Mouse (Mus musculus): ENCODE results near the gene Slc7a5. TPM values are rescaled to one million over a fixed set of nuclear protein-coding genes. Genes with fewer than 3 reads are reported as not detected.

Gene Slc7a5
- polyA plus RNA-seq, 1 experiment from 2014 or later: 32.2 TPM

- no peaks in the 10 kb centered on the region for H3K36me3 ChIP-seq
- H3K27ac ChIP-seq: no peak overlapping the region
- H3K27me3 ChIP-seq: no peaks in the 10 kb centered on the region
- no peak overlapping the region for H3K9ac ChIP-seq
- H3K4me2 ChIP-seq: no peak overlapping the region
- H3K4me1 ChIP-seq (replicated peaks): peaks cover 7% of the 10 kb centered on the region; the same call in 1 of the 2 replicates
- 58% methylated on average over 12 of the region's 12 CpGs for WGBS (ENCODE audit: insufficient replicate concordance)
- ATAC-seq (ENCODE audit: low read depth) (no peak), DNase-seq (no peak)
- no peaks in the 10 kb centered on the region for H3K9me3 ChIP-seq (replicated peaks)
- no peak overlapping the region for H3K4me3 ChIP-seq (replicated peaks)
These were observed 28.1 kb upstream of the Slc7a5 start for GRCm38 (mm10) chr8:121935341-121936294.

GRCm38 (mm10) chr8:121934923-121935322 lies 27.4 kb upstream of the Slc7a5 start:
- ATAC-seq (ENCODE audit: low read depth): no peak
- no peaks in the 10 kb centered on the region for H3K27me3 ChIP-seq
- H3K27ac ChIP-seq: no peak overlapping the region
- peaks cover 7% of the 10 kb centered on the region; the same call in 1 of the 2 replicates for H3K4me1 ChIP-seq (replicated peaks)
- H3K36me3 ChIP-seq: no peaks in the 10 kb centered on the region
- no peaks in the 10 kb centered on the region for H3K9me3 ChIP-seq (replicated peaks)
- H3K9ac ChIP-seq: no peak overlapping the region
- no peak overlapping the region for H3K4me3 ChIP-seq (replicated peaks)
- no peak for DNase-seq
- H3K4me2 ChIP-seq: no peak overlapping the region

- DNase-seq (peak; percentile 17), ATAC-seq (ENCODE audit: low read depth) (no peak)
These were observed 27.0 kb upstream of the Slc7a5 start for GRCm38 (mm10) chr8:121934506-121934905.

GRCm38 (mm10) chr8:121932668-121933520 lies 25.4 kb upstream of the Slc7a5 start:
- no peak for ATAC-seq (ENCODE audit: low read depth)
- 71% methylated on average over 14 of the region's 14 CpGs for WGBS (ENCODE audit: insufficient replicate concordance)

More at GRCm38 (mm10) chr8:121934506-121934905, 27.0 kb upstream of the Slc7a5 start:
- Histone ChIP-seq H3K27ac (no peak overlapping the region), H3K27me3 (no peaks in the 10 kb centered on the region), H3K4me2 (no peak overlapping the region), H3K9me3 (replicated peaks) (no peaks in the 10 kb centered on the region), H3K9ac (no peak overlapping the region), H3K4me1 (replicated peaks) (peaks cover 7% of the 10 kb centered on the region; the same call in 1 of the 2 replicates), H3K36me3 (no peaks in the 10 kb centered on the region), H3K4me3 (replicated peaks) (no peak overlapping the region)
- WGBS (ENCODE audit: insufficient replicate concordance): 25% methylated on average over 4 of the region's 4 CpGs

GRCm38 (mm10) chr8:121932026-121932667 lies 24.7 kb upstream of the Slc7a5 start:
- H3K27ac ChIP-seq: no peak overlapping the region
- H3K4me1 ChIP-seq (replicated peaks): no peaks in the 10 kb centered on the region; the same call in 1 of the 2 replicates
- 56% methylated on average over 12 of the region's 12 CpGs for WGBS (ENCODE audit: insufficient replicate concordance)

More at GRCm38 (mm10) chr8:121932668-121933520, 25.4 kb upstream of the Slc7a5 start:
- Histone ChIP-seq H3K4me2 (no peak overlapping the region), H3K9me3 (replicated peaks) (no peaks in the 10 kb centered on the region), H3K4me1 (replicated peaks) (no peaks in the 10 kb centered on the region; the same call in 1 of the 2 replicates), H3K9ac (no peak overlapping the region), H3K36me3 (no peaks in the 10 kb centered on the region), H3K4me3 (replicated peaks) (no peak overlapping the region), H3K27me3 (0 out of 2 replicates have a peak, but pooled peaks cover 4% of the 10 kb centered on the region), H3K27ac (no peak overlapping the region)
- DNase-seq: no peak

GRCm38 (mm10) chr8:121931571-121931970 lies 24.1 kb upstream of the Slc7a5 start:
- DNase-seq: no peak
- H3K36me3 ChIP-seq: no peaks in the 10 kb centered on the region
- no peak overlapping the region for H3K4me3 ChIP-seq (replicated peaks)
- no peaks in the 10 kb centered on the region for H3K9me3 ChIP-seq (replicated peaks)
- 0 out of 2 replicates have a peak, but pooled peaks cover 4% of the 10 kb centered on the region for H3K27me3 ChIP-seq
- 61% methylated on average over 7 of the region's 7 CpGs for WGBS (ENCODE audit: insufficient replicate concordance)
- ATAC-seq (ENCODE audit: low read depth): no peak
- H3K27ac ChIP-seq: no peak overlapping the region
- H3K9ac ChIP-seq: no peak overlapping the region
- H3K4me2 ChIP-seq: no peak overlapping the region
- H3K4me1 ChIP-seq (replicated peaks): no peaks in the 10 kb centered on the region; the same call in 1 of the 2 replicates

More at GRCm38 (mm10) chr8:121932026-121932667, 24.7 kb upstream of the Slc7a5 start:
- Histone ChIP-seq H3K9ac (no peak overlapping the region), H3K4me3 (replicated peaks) (no peak overlapping the region), H3K9me3 (replicated peaks) (no peaks in the 10 kb centered on the region), H3K4me2 (no peak overlapping the region), H3K36me3 (no peaks in the 10 kb centered on the region), H3K27me3 (0 out of 2 replicates have a peak, but pooled peaks cover 4% of the 10 kb centered on the region)
- ATAC-seq (ENCODE audit: low read depth) (no peak), DNase-seq (no peak)

- no peak overlapping the region for H3K9ac ChIP-seq
- ATAC-seq (ENCODE audit: low read depth) (no peak), DNase-seq (no peak)
- no peak overlapping the region for H3K4me3 ChIP-seq (replicated peaks)
- H3K27me3 ChIP-seq: 0 out of 2 replicates have a peak, but pooled peaks cover 4% of the 10 kb centered on the region
- H3K9me3 ChIP-seq (replicated peaks): no peaks in the 10 kb centered on the region
- H3K36me3 ChIP-seq: no peaks in the 10 kb centered on the region
- H3K4me1 ChIP-seq (replicated peaks): no peaks in the 10 kb centered on the region; the same call in 1 of the 2 replicates
- 45% methylated on average over 4 of the region's 4 CpGs for WGBS (ENCODE audit: insufficient replicate concordance)
- no peak overlapping the region for H3K27ac ChIP-seq
- no peak overlapping the region for H3K4me2 ChIP-seq
These were observed 22.6 kb upstream of the Slc7a5 start for GRCm38 (mm10) chr8:121930047-121930446.

- no peak overlapping the region for H3K4me3 ChIP-seq (replicated peaks)
- H3K4me2 ChIP-seq: no peak overlapping the region
- DNase-seq (peak; percentile 45), ATAC-seq (ENCODE audit: low read depth) (peak; percentile 59)
- H3K9me3 ChIP-seq (replicated peaks): no peaks in the 10 kb centered on the region
- 26% methylated on average over 8 of the region's 8 CpGs for WGBS (ENCODE audit: insufficient replicate concordance)
- no peak overlapping the region for H3K27ac ChIP-seq
- 0 out of 2 replicates have a peak, but pooled peaks cover 4% of the 10 kb centered on the region for H3K27me3 ChIP-seq
- no peak overlapping the region for H3K9ac ChIP-seq
- H3K4me1 ChIP-seq (replicated peaks): no peaks in the 10 kb centered on the region; the same call in 1 of the 2 replicates
- H3K36me3 ChIP-seq: no peaks in the 10 kb centered on the region
These were observed 19.8 kb upstream of the Slc7a5 start for GRCm38 (mm10) chr8:121927316-121927715.

GRCm38 (mm10) chr8:121926266-121926665 lies 18.8 kb upstream of the Slc7a5 start:
- no peaks in the 10 kb centered on the region for H3K4me1 ChIP-seq (replicated peaks)
- WGBS (ENCODE audit: insufficient replicate concordance): 54% methylated on average over 8 of the region's 8 CpGs
- 0 out of 2 replicates have a peak, but pooled peaks cover 4% of the 10 kb centered on the region for H3K27me3 ChIP-seq
- no peak for ATAC-seq (ENCODE audit: low read depth)
- DNase-seq: no peak
- no peak overlapping the region for H3K4me2 ChIP-seq
- H3K9me3 ChIP-seq (replicated peaks): no peaks in the 10 kb centered on the region
- no peaks in the 10 kb centered on the region for H3K36me3 ChIP-seq
- H3K9ac ChIP-seq: no peak overlapping the region
- no peak overlapping the region for H3K4me3 ChIP-seq (replicated peaks)
- no peak overlapping the region for H3K27ac ChIP-seq

GRCm38 (mm10) chr8:121925624-121926023 lies 18.1 kb upstream of the Slc7a5 start:
- ATAC-seq (ENCODE audit: low read depth) (no peak), DNase-seq (peak; percentile 64)
- no peak overlapping the region for H3K9ac ChIP-seq
- H3K9me3 ChIP-seq (replicated peaks): no peaks in the 10 kb centered on the region
- 0 out of 2 replicates have a peak, but pooled peaks cover 4% of the 10 kb centered on the region for H3K27me3 ChIP-seq
- H3K27ac ChIP-seq: no peak overlapping the region
- H3K4me2 ChIP-seq: no peak overlapping the region
- H3K36me3 ChIP-seq: no peaks in the 10 kb centered on the region
- H3K4me3 ChIP-seq (replicated peaks): no peak overlapping the region
- 28% methylated on average over 10 of the region's 10 CpGs for WGBS (ENCODE audit: insufficient replicate concordance)
- H3K4me1 ChIP-seq (replicated peaks): no peaks in the 10 kb centered on the region

Measured in liver, embryonic 13.5 days (tissue).